ENCODE assay signal across 25 mouse cellular contexts in genomic region chr6:90565357-90566215, GRCm38 (mm10). TPM values are rescaled to one million over a fixed set of nuclear protein-coding genes. Genes with fewer than 3 reads are reported as not detected.
DNase-seq lines count a peak whose midpoint lies in the region; ATAC-seq and TF ChIP-seq lines count a peak whose summit lies in the region.
"Had no signal": no experiment of that assay in that cellular context is flagged by ENCODE, and none has a peak within 500 bp of the region (broad histone marks: within the 10 kb centered on the region; RNA-seq: fewer than 3 reads in every experiment).

No protein-coding gene starts in this region.

- ATAC-seq in hindbrain, embryonic 12.5 days (ENCODE audit: low FRiP score), result no peak
- ATAC-seq: forebrain, embryonic 14.5 days; intestine, postnatal 0 days had no signal

- H3K9me3 ChIP-seq in hindbrain, embryonic 10.5 days, result no peaks in the 10 kb centered on the region
- H3K9me3 ChIP-seq in hindbrain, embryonic 12.5 days (replicated peaks), result no peaks in the 10 kb centered on the region
- H3K9me3 ChIP-seq: embryonic facial prominence, embryonic 12.5 days; hindbrain, embryonic 15.5 days; limb, embryonic 13.5 days; liver, embryonic 13.5 days had no signal

- no peaks in the 10 kb centered on the region for H3K27me3 ChIP-seq in hindbrain, embryonic 10.5 days (ENCODE audit: insufficient read depth, poor library complexity, severe bottlenecking)
- H3K27me3 ChIP-seq in hindbrain, embryonic 12.5 days, result 0 out of 2 replicates have a peak, but pooled peaks cover 3% of the 10 kb centered on the region
- H3K27me3 ChIP-seq: embryonic facial prominence, embryonic 12.5 days; hindbrain, embryonic 15.5 days had no signal

- no peak overlapping the region for H3K9ac ChIP-seq in hindbrain, embryonic 12.5 days
- H3K9ac ChIP-seq: embryonic facial prominence, embryonic 12.5 days; hindbrain, embryonic 15.5 days; limb, embryonic 13.5 days; liver, embryonic 13.5 days; lung, embryonic 14.5 days had no signal

- H3K4me2 ChIP-seq in hindbrain, embryonic 12.5 days (replicated peaks), result no peak overlapping the region
- H3K4me2 ChIP-seq: embryonic facial prominence, embryonic 12.5 days; heart, embryonic 11.5 days; hindbrain, embryonic 15.5 days; limb, embryonic 13.5 days; liver, embryonic 13.5 days; lung, embryonic 14.5 days had no signal

- no peak overlapping the region for H3K4me3 ChIP-seq in hindbrain, embryonic 10.5 days
- no peak overlapping the region for H3K4me3 ChIP-seq in hindbrain, embryonic 12.5 days
- H3K4me3 ChIP-seq: embryonic facial prominence, embryonic 12.5 days; erythroblast, embryonic 14.5 days; hindbrain, embryonic 15.5 days; limb, embryonic 13.5 days; liver, embryonic 13.5 days had no signal

- no peak for TF ChIP-seq POLR2A in brain, embryonic 14.5 days (IDR thresholded peaks at IDR 0.05; ENCODE audit: borderline replicate concordance, extremely low read depth, insufficient read depth, insufficient read length, poor library complexity, severe bottlenecking)

- H3K27ac ChIP-seq in hindbrain, embryonic 10.5 days, result peak overlapping the region; percentile 24; the same call in 1 of the 2 replicates
- no peak overlapping the region for H3K27ac ChIP-seq in hindbrain, embryonic 12.5 days
- H3K27ac ChIP-seq: embryonic facial prominence, embryonic 12.5 days; hindbrain, embryonic 15.5 days; kidney, postnatal 0 days; limb, embryonic 13.5 days; liver, embryonic 13.5 days had no signal

- H3K36me3 ChIP-seq in hindbrain, embryonic 10.5 days, result no peaks in the 10 kb centered on the region
- no peaks in the 10 kb centered on the region for H3K36me3 ChIP-seq in hindbrain, embryonic 12.5 days
- H3K36me3 ChIP-seq: embryonic facial prominence, embryonic 12.5 days; hindbrain, embryonic 15.5 days; limb, embryonic 13.5 days; liver, embryonic 13.5 days had no signal

- 74% methylated on average over 13 of the region's 13 CpGs for WGBS in hindbrain, embryonic 10.5 days
- whole genome bisulfite sequencing in hindbrain, embryonic 12.5 days, result 58% methylated on average over 13 of the region's 13 CpGs

- peaks cover 17% of the 10 kb centered on the region for H3K4me1 ChIP-seq in hindbrain, embryonic 10.5 days (replicated peaks)
- peaks cover 15% of the 10 kb centered on the region for H3K4me1 ChIP-seq in hindbrain, embryonic 12.5 days
- H3K4me1 ChIP-seq: liver, embryonic 13.5 days had no signal

- TF ChIP-seq CTCF in brain, embryonic 14.5 days (IDR thresholded peaks at IDR 0.05; ENCODE audit: borderline replicate concordance, extremely low read depth, insufficient read depth, insufficient read length), result no peak

- no peak for DNase-seq in hindbrain, embryonic 10.5 days (ENCODE audit: low spot score)
- peak; percentile 31 for DNase-seq in ovary, adult 18-20 months (ENCODE audit: low spot score)
- no peak for DNase-seq in ovary, postnatal 36 days (ENCODE audit: low spot score)
- DNase-seq in adrenal gland, adult 2 months, result peak; percentile 86
- peak; percentile 33 for DNase-seq in brain, embryonic 14.5 days (ENCODE audit: low read depth)
- no peak for DNase-seq in thymus, postnatal 36 days
- no peak for DNase-seq in spleen, postnatal 10 days (ENCODE audit: low spot score in 2 of 2)
- DNase-seq: cerebellum, adult 2 months; cerebellum, postnatal 36 days; gastrocnemius, postnatal 36 days; liver, embryonic 13.5 days; lung, embryonic 14.5 days; lung, postnatal 36 days; midbrain, embryonic 14.5 days; right cerebral cortex, adult 18-20 months; thymus, postnatal 25 days had no signal

RNA-seq across cellular contexts. Expression of gene Slc41a3, which starts 38.9 kb away (rescaled TPM):
- 2.8 and 3.6 TPM in 2 replicates for polyA plus RNA-seq in hindbrain, embryonic 10.5 days (2016; fragmentation: Nextera tagmentation; extraction: Ambion mirVana)
- polyA plus RNA-seq in hindbrain, embryonic 12.5 days (2016; fragmentation: Nextera tagmentation; extraction: Ambion mirVana), result 3.6 TPM in 2 replicates
- total RNA-seq in adrenal gland, adult 2 months (2021), result 10 to 100 TPM; 29.1 to 30.2 TPM
- 52.0 and 62.7 TPM in 2 replicates for polyA plus RNA-seq in adrenal gland, adult 2 months (2012; rRNA removed)
- 2.5 and 4.6 TPM in 2 replicates for polyA plus RNA-seq in brain, embryonic 14.5 days (2012; rRNA removed)

Comparison
In these comparisons a context has a peak if more than half of its experiments do, and no peak if none do; other contexts are left out.
1. DNase-seq: peak in ovary, adult 18-20 months (single experiment), adrenal gland, adult 2 months (single experiment) and brain, embryonic 14.5 days (single experiment); none in hindbrain, embryonic 10.5 days (single experiment), ovary, postnatal 36 days (single experiment), thymus, postnatal 36 days (0 of 2) and spleen, postnatal 10 days (0 of 2).